Mouse (Mus musculus) spleen, adult 2 months (tissue): ENCODE measurements around the gene Tubg2. TPM values are rescaled to one million over a fixed set of nuclear protein-coding genes. Genes with fewer than 3 reads are reported as not detected.

ENCODE experiments used
- DNase-seq, 2 experiments: peaks; one replicate each; pipeline versions ENCODE4 v3.0.0 to v3.0.0-alpha.2; 2012 to 2021; ENCODE audit warnings: low spot score in 2 of 2, low read depth in 1 of 2
- H3K27ac ChIP-seq: fragments of 200-500 bp; 2 replicates; pipeline ENCODE4 v1.5.1; 2012; ENCODE audit warnings: low read length, inconsistent platforms; ENCODE audit not compliant: insufficient read depth
- H3K27me3 ChIP-seq: fragments of 200-500 bp; 2 replicates; pipeline ENCODE4 v1.6.1; 2012; ENCODE audit warnings: mild to moderate bottlenecking, moderate library complexity, low read length, inconsistent platforms; ENCODE audit not compliant: control insufficient read depth, insufficient read depth
- H3K36me3 ChIP-seq: fragments of 200-500 bp; 2 replicates; pipeline ENCODE4 v1.6.1; 2012; ENCODE audit warnings: mild to moderate bottlenecking, low read length, inconsistent platforms; ENCODE audit not compliant: control insufficient read depth, insufficient read depth
- H3K4me1 ChIP-seq: fragments of 200-500 bp; 2 replicates; pipeline ENCODE4 v1.6.1; 2011; ENCODE audit warnings: inconsistent platforms; ENCODE audit not compliant: control insufficient read depth, insufficient read depth, insufficient read length
- H3K4me3 ChIP-seq: fragments of 200-500 bp; 2 replicates; pipeline ENCODE4 v1.5.1; 2011; ENCODE audit warnings: mild to moderate bottlenecking, inconsistent platforms; ENCODE audit not compliant: insufficient read depth, insufficient read length; ENCODE audit errors: extremely low read depth
- CTCF ChIP-seq: fragments of 200-500 bp; IDR thresholded peaks from 2 replicates; pipeline ENCODE4 v1.5.1; 2011; ENCODE audit warnings: mild to moderate bottlenecking, inconsistent platforms; ENCODE audit not compliant: insufficient read depth, insufficient read length, insufficient replicate concordance; ENCODE audit errors: extremely low read depth
- POLR2A ChIP-seq: fragments of 200-500 bp; IDR thresholded peaks from 2 replicates; pipeline ENCODE4 v1.6.1; 2011; ENCODE audit warnings: low read depth, low read length, inconsistent platforms
- WGBS: fragments of 180-500 bp; shearing (Covaris S2); methylation state at CpG from one replicate; pipeline ENCODE4 v1.1.7; 2018; 5-methylcytosine and 5-hydroxymethylcytosine counted together
- polyA plus RNA-seq: library from polyadenylated mRNA; depleted of rRNA; stranded (reverse); fragments of >200 nt; gene quantifications from 2 replicates; pipeline ENCODE4 v1.2.3, GENCODE M21; 2012

Gene Tubg2
- polyA plus RNA-seq, 1 experiment = 3.6 TPM

DNA sequence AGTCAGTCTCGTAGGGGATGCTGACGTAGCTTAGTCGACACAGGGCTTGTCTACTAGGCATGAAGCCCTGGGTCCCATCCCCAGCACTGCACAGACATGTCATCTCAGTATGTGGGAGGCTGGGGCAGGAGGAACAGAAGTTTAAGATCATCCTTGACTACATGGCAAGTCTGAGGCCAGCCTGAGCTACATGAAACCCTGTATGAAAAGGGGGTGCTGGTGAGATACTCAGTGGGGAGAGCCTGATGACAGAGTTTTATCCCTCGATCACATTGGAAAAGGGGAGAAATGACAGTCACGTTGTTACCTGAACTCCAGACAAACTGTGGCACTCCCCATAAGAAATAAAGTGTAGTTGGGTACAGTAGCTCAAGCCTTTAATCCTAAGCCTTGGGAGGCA, 31.8 kb downstream of the Tubg2 start:
- no peaks in the 10 kb centered on the region for H3K36me3 ChIP-seq
- H3K27ac ChIP-seq = no peak overlapping the region
- 93% methylated on average over 5 of the region's 5 CpGs for WGBS
- no peak for TF ChIP-seq POLR2A
- no peak for TF ChIP-seq CTCF
- H3K27me3 ChIP-seq = no peaks in the 10 kb centered on the region
- H3K4me1 ChIP-seq = no peaks in the 10 kb centered on the region
- H3K4me3 ChIP-seq = no peak overlapping the region
- no peak for DNase-seq

GRCm38 (mm10) chr11:101188166-101188805, 32.6 kb downstream of the Tubg2 start:
- DNase-seq = no peak
- WGBS = 89% methylated on average over 11 of the region's 11 CpGs
- Histone ChIP-seq H3K27me3 (no peaks in the 10 kb centered on the region), H3K27ac (no peak overlapping the region), H3K4me1 (no peaks in the 10 kb centered on the region), H3K4me3 (no peak overlapping the region), H3K36me3 (peaks cover 1% of the 10 kb centered on the region; the same call in 1 of the 2 replicates)
- TF ChIP-seq CTCF (no peak), POLR2A (no peak)

- Histone ChIP-seq H3K27ac (peak overlapping the region; percentile 23; the same call in 1 of the 2 replicates), H3K36me3 (peaks cover 3% of the 10 kb centered on the region; the same call in 1 of the 2 replicates), H3K27me3 (no peaks in the 10 kb centered on the region), H3K4me1 (no peaks in the 10 kb centered on the region), H3K4me3 (no peak overlapping the region)
- WGBS = 41% methylated on average over 6 of the region's 6 CpGs
- no peak for DNase-seq
- TF ChIP-seq POLR2A (no peak), CTCF (no peak)
These were observed 33.9 kb downstream of the Tubg2 start for GRCm38 (mm10) chr11:101189495-101190180.

- 68% methylated on average over 8 of the region's 8 CpGs for WGBS
- Histone ChIP-seq H3K4me3 (no peak overlapping the region), H3K27me3 (no peaks in the 10 kb centered on the region), H3K27ac (peak overlapping the region; percentile 23; the same call in 1 of the 2 replicates), H3K36me3 (peaks cover 5% of the 10 kb centered on the region; the same call in 1 of the 2 replicates), H3K4me1 (no peaks in the 10 kb centered on the region)
- no peak for TF ChIP-seq CTCF
- no peak for DNase-seq
These were observed 34.6 kb downstream of the Tubg2 start for GRCm38 (mm10) chr11:101190181-101190912.

GRCm38 (mm10) chr11:101190913-101191907, 35.5 kb downstream of the Tubg2 start:
- H3K4me3 ChIP-seq = no peak overlapping the region

GRCm38 (mm10) chr11:101191919-101192470, 36.3 kb downstream of the Tubg2 start:
- H3K27me3 ChIP-seq = no peaks in the 10 kb centered on the region
- TF ChIP-seq CTCF (no peak), POLR2A (no peak)
- no peak overlapping the region for H3K27ac ChIP-seq
- H3K4me3 ChIP-seq = no peak overlapping the region
- peaks cover 7% of the 10 kb centered on the region for H3K36me3 ChIP-seq
- 84% methylated on average over 4 of the region's 4 CpGs for WGBS
- H3K4me1 ChIP-seq = no peaks in the 10 kb centered on the region
- DNase-seq = no peak

More at GRCm38 (mm10) chr11:101190913-101191907, 35.5 kb downstream of the Tubg2 start:
- Histone ChIP-seq H3K4me1 (no peaks in the 10 kb centered on the region), H3K27me3 (no peaks in the 10 kb centered on the region), H3K36me3 (peaks cover 5% of the 10 kb centered on the region; the same call in 1 of the 2 replicates), H3K27ac (0 out of 2 replicates have a peak overlapping the region, but pooled peaks have one; percentile 21)
- 80% methylated on average over 17 of the region's 17 CpGs for WGBS
- no peak for DNase-seq
- TF ChIP-seq POLR2A (no peak), CTCF (no peak)
